Mouse (Mus musculus) hindbrain, embryonic 12.5 days (tissue): ENCODE measurements around the gene Wwox. TPM values are rescaled to one million over a fixed set of nuclear protein-coding genes. Genes with fewer than 3 reads are reported as not detected.
"Not testable (repeated sequence)": the region's sequence is repeated elsewhere in the genome, so short reads cannot be mapped to it uniquely, and the experiment has no call there.

Source experiments
- ATAC-seq: fragments of 200-750 bp; cut with Nextera tagmentation; 2 replicates; pipeline ENCODE4 v1.8.0; 2017; ENCODE audit warnings: moderate TSS enrichment; ENCODE audit not compliant: low FRiP score
- H3K27ac ChIP-seq: fragments of 300-500 bp; sonication (generic); 2 replicates; pipeline ENCODE4 v1.5.1; 2016; ENCODE audit warnings: mild to moderate bottlenecking
- H3K27me3 ChIP-seq: fragments of 300-500 bp; sonication (generic); 2 replicates; pipeline ENCODE4 v1.6.1; 2016; ENCODE audit warnings: mild to moderate bottlenecking
- H3K36me3 ChIP-seq: fragments of 300-500 bp; sonication (generic); 2 replicates; pipeline ENCODE4 v1.6.1; 2016; ENCODE audit warnings: mild to moderate bottlenecking
- H3K4me1 ChIP-seq: fragments of 300-500 bp; sonication (generic); 2 replicates; pipeline ENCODE4 v1.6.1; 2016
- H3K4me2 ChIP-seq: fragments of 300-500 bp; sonication (generic); replicated peaks from 2 replicates; pipeline ENCODE4 v1.6.1; 2016; ENCODE audit warnings: mild to moderate bottlenecking
- H3K4me3 ChIP-seq: fragments of 300-500 bp; sonication (generic); 2 replicates; pipeline ENCODE4 v1.5.1; 2016; ENCODE audit warnings: mild to moderate bottlenecking
- H3K9ac ChIP-seq: fragments of 300-500 bp; sonication (generic); 2 replicates; pipeline ENCODE4 v1.6.1; 2016; ENCODE audit warnings: mild to moderate bottlenecking, moderate library complexity
- H3K9me3 ChIP-seq: fragments of 300-500 bp; sonication (generic); replicated peaks from 2 replicates; pipeline ENCODE4 v1.6.1; 2016; ENCODE audit warnings: mild to moderate bottlenecking
- WGBS: fragments of 180-500 bp; shearing (Covaris S2); methylation state at CpG from one replicate; pipeline ENCODE4 v1.1.7; 2016; 5-methylcytosine and 5-hydroxymethylcytosine counted together
- polyA plus RNA-seq: library from polyadenylated mRNA; unstranded; fragments of >200 nt; fragmentation: Nextera tagmentation; extraction: Ambion mirVana; gene quantifications from 2 replicates; pipeline ENCODE4 v1.2.1, GENCODE M21; 2016

Gene Wwox
- polyA plus RNA-seq, 1 experiment from 2014 or later, result 13.8 TPM

DNA sequence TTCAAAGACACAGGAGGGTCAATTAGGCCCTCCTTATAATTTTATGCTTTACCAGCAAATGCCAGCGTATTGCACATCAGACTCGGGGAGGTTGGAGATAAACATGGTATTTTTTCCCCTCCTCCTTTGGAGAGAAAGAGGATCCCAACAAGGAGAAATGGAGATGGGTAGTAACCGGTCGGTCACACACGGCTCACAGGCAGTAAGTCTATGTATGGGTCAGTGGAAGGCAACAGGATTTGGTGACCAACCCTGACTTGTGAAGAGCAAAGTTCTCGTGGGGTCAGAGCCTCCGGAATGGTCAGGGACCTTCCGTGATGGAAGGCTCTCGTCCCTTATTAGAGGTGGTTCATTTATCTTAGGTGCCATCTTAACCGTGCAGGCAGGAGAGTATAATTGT is 374.4 kb downstream of the Wwox start:
- WGBS, result 79% methylated on average over 10 of the region's 10 CpGs
- Histone ChIP-seq H3K9me3 (peaks cover 5% of the 10 kb centered on the region; the same call in 1 of the 2 replicates), H3K9ac (no peak overlapping the region), H3K27me3 (no peaks in the 10 kb centered on the region), H3K36me3 (no peaks in the 10 kb centered on the region), H3K4me1 (peaks cover 7% of the 10 kb centered on the region; the same call in 1 of the 2 replicates), H3K4me3 (no peak overlapping the region), H3K27ac (no peak overlapping the region), H3K4me2 (no peak overlapping the region)
- no peak for ATAC-seq

- WGBS, result 85% methylated on average over 10 of the region's 10 CpGs
- no peak overlapping the region for H3K27ac ChIP-seq
- H3K9me3 ChIP-seq, result peaks cover 5% of the 10 kb centered on the region; the same call in 1 of the 2 replicates
- H3K4me2 ChIP-seq, result no peak overlapping the region
- no peaks in the 10 kb centered on the region for H3K27me3 ChIP-seq
- H3K36me3 ChIP-seq, result no peaks in the 10 kb centered on the region
- H3K4me1 ChIP-seq, result peaks cover 7% of the 10 kb centered on the region; the same call in 1 of the 2 replicates
- no peak for ATAC-seq
- no peak overlapping the region for H3K4me3 ChIP-seq
- H3K9ac ChIP-seq, result no peak overlapping the region
These were observed 375.6 kb downstream of the Wwox start for GRCm38 (mm10) chr8:114814769-114815736.

DNA sequence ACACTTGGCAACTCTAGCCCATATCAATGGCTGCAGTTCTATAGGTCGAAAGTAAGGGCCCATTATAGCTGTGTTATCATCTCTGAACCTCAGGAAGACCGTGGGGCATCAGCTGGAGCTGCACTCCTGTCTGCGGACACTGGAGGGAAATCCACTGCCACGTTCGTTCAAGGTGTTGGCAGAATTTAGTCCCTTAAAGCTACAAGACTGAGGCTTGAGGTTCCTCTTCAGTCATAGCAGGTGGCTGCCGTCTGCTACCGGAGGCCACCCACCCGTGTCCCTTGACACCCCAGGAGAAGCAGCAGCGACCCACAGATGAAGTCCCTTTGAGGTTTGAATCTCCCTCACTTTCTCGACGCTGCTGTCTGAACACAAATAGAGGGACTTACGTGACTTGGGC is 376.9 kb downstream of the Wwox start:
- H3K4me3 ChIP-seq, result no peak overlapping the region
- ATAC-seq, result no peak
- H3K4me1 ChIP-seq, result peaks cover 7% of the 10 kb centered on the region; the same call in 1 of the 2 replicates
- no peak overlapping the region for H3K4me2 ChIP-seq
- no peak overlapping the region for H3K27ac ChIP-seq
- no peak overlapping the region for H3K9ac ChIP-seq
- 0 out of 2 replicates have a peak, but pooled peaks cover under 1% of the 10 kb centered on the region for H3K9me3 ChIP-seq
- H3K27me3 ChIP-seq, result no peaks in the 10 kb centered on the region
- WGBS, result 71% methylated on average over 12 of the region's 12 CpGs
- H3K36me3 ChIP-seq, result no peaks in the 10 kb centered on the region

DNA sequence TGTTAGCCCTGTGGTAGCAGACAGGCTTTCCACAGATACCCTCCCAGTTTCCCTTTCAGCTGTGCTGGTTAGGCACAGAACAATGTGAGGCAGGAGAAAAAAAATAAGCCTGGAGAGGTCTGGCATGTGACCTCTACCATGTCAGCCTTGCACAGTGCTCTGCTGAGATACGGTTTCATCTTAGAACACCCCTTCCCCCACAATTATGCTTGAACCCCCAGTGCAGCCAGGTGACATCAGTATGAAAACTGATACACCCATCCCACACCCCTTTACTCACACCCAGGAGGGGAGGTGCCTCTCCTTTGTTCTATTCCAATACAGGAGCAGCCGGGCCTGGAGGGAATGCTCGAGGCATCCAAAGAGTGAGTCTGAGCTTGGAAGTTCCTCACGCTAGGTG is 377.5 kb downstream of the Wwox start:
- H3K4me1 ChIP-seq, result peaks cover 7% of the 10 kb centered on the region; the same call in 1 of the 2 replicates
- no peak overlapping the region for H3K27ac ChIP-seq
- no peak overlapping the region for H3K4me3 ChIP-seq
- no peaks in the 10 kb centered on the region for H3K36me3 ChIP-seq
- WGBS, result 32% methylated on average over 4 of the region's 4 CpGs
- H3K4me2 ChIP-seq, result no peak overlapping the region
- no peak overlapping the region for H3K9ac ChIP-seq
- ATAC-seq, result no peak
- H3K27me3 ChIP-seq, result no peaks in the 10 kb centered on the region
- no peaks in the 10 kb centered on the region for H3K9me3 ChIP-seq

DNA sequence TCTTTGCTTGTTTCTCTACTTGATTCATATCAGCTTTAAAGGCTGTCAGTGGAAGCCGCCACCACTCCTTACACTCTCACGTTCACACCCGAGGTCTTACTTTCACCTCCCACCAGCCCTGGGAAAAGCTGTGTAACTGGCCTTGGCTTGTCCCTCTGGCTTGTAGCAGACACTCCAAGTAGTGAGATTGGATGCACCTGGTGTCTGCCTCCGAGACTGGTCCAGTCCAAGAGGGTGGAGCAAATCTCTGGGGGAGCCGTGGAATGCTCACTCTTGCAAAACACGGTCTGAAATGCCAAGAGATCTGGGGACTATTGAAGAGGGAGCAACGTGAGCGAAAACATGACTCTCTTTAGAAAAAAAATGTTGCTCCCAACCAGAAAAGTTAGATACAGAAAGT is 382.1 kb downstream of the Wwox start:
- Histone ChIP-seq H3K4me2 (no peak overlapping the region), H3K27me3 (no peaks in the 10 kb centered on the region), H3K9ac (no peak overlapping the region), H3K9me3 (no peaks in the 10 kb centered on the region), H3K36me3 (no peaks in the 10 kb centered on the region), H3K4me1 (peaks cover 7% of the 10 kb centered on the region; the same call in 1 of the 2 replicates), H3K4me3 (no peak overlapping the region), H3K27ac (no peak overlapping the region)
- 77% methylated on average over 8 of the region's 8 CpGs for WGBS
- no peak for ATAC-seq

- no peak overlapping the region for H3K4me3 ChIP-seq
- no peak overlapping the region for H3K27ac ChIP-seq
- H3K36me3 ChIP-seq, result no peaks in the 10 kb centered on the region
- no peak for ATAC-seq
- H3K9me3 ChIP-seq, result no peaks in the 10 kb centered on the region
- no peaks in the 10 kb centered on the region for H3K27me3 ChIP-seq
- H3K9ac ChIP-seq, result no peak overlapping the region
- H3K4me1 ChIP-seq, result no peaks in the 10 kb centered on the region
- H3K4me2 ChIP-seq, result no peak overlapping the region
- 95% methylated on average over 8 of the region's 8 CpGs for WGBS
These were observed 386.0 kb downstream of the Wwox start for GRCm38 (mm10) chr8:114825460-114825859.

GRCm38 (mm10) chr8:114826991-114827390 is 387.5 kb downstream of the Wwox start:
- 90% methylated on average over 5 of the region's 5 CpGs for whole genome bisulfite sequencing
- no peak for ATAC-seq
- Histone ChIP-seq H3K27me3 (no peaks in the 10 kb centered on the region), H3K9ac (no peak overlapping the region), H3K9me3 (no peaks in the 10 kb centered on the region), H3K4me1 (no peaks in the 10 kb centered on the region), H3K4me3 (no peak overlapping the region), H3K36me3 (no peaks in the 10 kb centered on the region), H3K4me2 (no peak overlapping the region), H3K27ac (no peak overlapping the region)

DNA sequence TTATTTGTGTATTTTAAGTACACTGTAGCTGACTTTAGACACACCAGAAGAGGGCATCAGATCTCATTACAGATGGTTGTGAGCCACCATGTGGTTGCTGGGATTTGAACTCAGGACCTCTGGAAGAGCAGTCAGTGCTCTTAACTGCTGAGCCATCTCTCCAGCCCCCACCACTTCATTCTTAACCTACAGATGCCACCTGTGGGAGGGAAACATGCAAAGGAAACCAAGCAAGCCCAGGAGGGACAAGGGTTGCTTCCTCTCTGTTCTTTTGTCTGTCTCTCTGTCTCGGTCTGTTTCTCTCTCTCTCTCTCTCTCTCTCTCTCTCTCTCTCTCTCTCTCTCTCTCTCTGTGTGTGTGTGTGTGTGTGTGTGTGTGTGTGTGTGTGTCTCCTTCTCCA is 388.4 kb downstream of the Wwox start:
- H3K9me3 ChIP-seq, H3K4me1 ChIP-seq, H3K27ac ChIP-seq, H3K36me3 ChIP-seq, H3K27me3 ChIP-seq, H3K4me2 ChIP-seq, H3K9ac ChIP-seq, ATAC-seq, H3K4me3 ChIP-seq: not testable (repeated sequence)
- 86% methylated on average over 1 of the region's 1 CpGs for WGBS

DNA sequence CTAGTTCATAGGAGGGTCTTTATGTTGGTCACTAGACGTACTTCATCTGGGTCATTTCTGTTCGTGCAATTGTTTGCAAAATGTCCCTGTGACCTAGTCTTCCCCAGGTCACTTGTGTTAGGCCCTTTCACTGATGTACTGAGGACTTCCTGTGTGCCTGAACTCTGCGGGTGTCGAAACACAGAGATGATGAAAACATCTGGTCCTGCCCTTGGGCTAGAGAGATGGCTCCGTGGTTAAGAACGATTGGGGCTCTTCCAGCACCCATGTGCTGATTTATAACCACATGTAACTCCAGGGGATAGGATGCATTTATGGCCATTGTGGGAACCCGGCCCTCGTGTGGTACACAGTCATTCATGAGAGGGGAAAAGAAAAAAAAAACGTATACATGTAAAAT is 392.1 kb downstream of the Wwox start:
- no peaks in the 10 kb centered on the region for H3K27me3 ChIP-seq
- no peak overlapping the region for H3K4me3 ChIP-seq
- ATAC-seq, result no peak
- no peaks in the 10 kb centered on the region for H3K4me1 ChIP-seq
- WGBS, result 73% methylated on average over 9 of the region's 9 CpGs
- no peaks in the 10 kb centered on the region for H3K9me3 ChIP-seq
- H3K9ac ChIP-seq, result no peak overlapping the region
- no peak overlapping the region for H3K4me2 ChIP-seq
- no peaks in the 10 kb centered on the region for H3K36me3 ChIP-seq
- H3K27ac ChIP-seq, result no peak overlapping the region

GRCm38 (mm10) chr8:114832251-114832774 is 392.9 kb downstream of the Wwox start:
- ATAC-seq, result no peak
- Histone ChIP-seq H3K9ac (no peak overlapping the region), H3K4me2 (no peak overlapping the region), H3K27me3 (no peaks in the 10 kb centered on the region), H3K9me3 (no peaks in the 10 kb centered on the region), H3K4me1 (no peaks in the 10 kb centered on the region), H3K36me3 (no peaks in the 10 kb centered on the region), H3K4me3 (no peak overlapping the region), H3K27ac (no peak overlapping the region)
- WGBS, result 90% methylated on average over 8 of the region's 8 CpGs

- Histone ChIP-seq H3K9ac (no peak overlapping the region), H3K4me1 (no peaks in the 10 kb centered on the region), H3K4me2 (no peak overlapping the region), H3K27me3 (no peaks in the 10 kb centered on the region), H3K9me3 (no peaks in the 10 kb centered on the region), H3K27ac (no peak overlapping the region), H3K36me3 (no peaks in the 10 kb centered on the region), H3K4me3 (no peak overlapping the region)
- ATAC-seq, result no peak
- 87% methylated on average over 15 of the region's 15 CpGs for WGBS
These were observed 395.3 kb downstream of the Wwox start for GRCm38 (mm10) chr8:114834730-114835129.

DNA sequence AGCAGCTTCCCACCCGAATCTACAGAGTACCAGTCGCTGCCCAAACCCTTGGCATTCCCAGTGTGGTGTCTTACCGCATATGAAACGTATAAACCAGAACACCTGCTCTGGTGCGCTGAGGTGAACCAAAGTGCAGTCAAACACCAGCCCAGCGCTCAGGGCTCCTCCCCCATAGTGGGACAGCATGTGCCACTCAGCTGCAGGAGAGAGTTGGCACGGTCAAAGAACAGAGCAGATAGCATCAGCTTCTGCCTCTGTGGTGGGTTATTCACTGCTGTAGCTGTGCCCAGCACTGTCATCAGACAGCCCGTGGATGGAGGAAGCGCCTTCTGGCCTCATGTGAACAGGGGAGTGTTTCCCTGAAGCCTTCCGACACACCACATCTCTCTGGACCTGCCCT is 400.5 kb downstream of the Wwox start:
- no peak for ATAC-seq
- WGBS, result 88% methylated on average over 10 of the region's 10 CpGs
- Histone ChIP-seq H3K9ac (no peak overlapping the region), H3K9me3 (no peaks in the 10 kb centered on the region), H3K27ac (no peak overlapping the region), H3K4me2 (no peak overlapping the region), H3K36me3 (no peaks in the 10 kb centered on the region), H3K4me1 (peaks cover 7% of the 10 kb centered on the region), H3K27me3 (no peaks in the 10 kb centered on the region), H3K4me3 (no peak overlapping the region)
